Mouse (Mus musculus) bone marrow macrophage, adult 2 months (primary cell): ENCODE measurements around the gene Pla2g12b. TPM values are rescaled to one million over a fixed set of nuclear protein-coding genes. Genes with fewer than 3 reads are reported as not detected.

Experiments
- H3K27ac ChIP-seq: 2 replicates; pipeline ENCODE4 v1.5.1; 2012; ENCODE audit warnings: low read depth, low read length; ENCODE audit not compliant: insufficient read depth
- H3K4me1 ChIP-seq: 2 replicates; pipeline ENCODE4 v1.6.1; 2012; ENCODE audit warnings: low read length; ENCODE audit not compliant: control insufficient read depth, insufficient read depth
- H3K4me3 ChIP-seq: 2 replicates; pipeline ENCODE4 v1.5.1; 2012; ENCODE audit warnings: mild to moderate bottlenecking, low read length, moderate library complexity; ENCODE audit not compliant: insufficient read depth
- CTCF ChIP-seq: IDR thresholded peaks from 2 replicates; pipeline ENCODE4 v1.5.1; 2012; ENCODE audit warnings: low read depth, mild to moderate bottlenecking, low read length, moderate library complexity
- POLR2A ChIP-seq: IDR thresholded peaks from 2 replicates; pipeline ENCODE4 v1.6.1; 2012; ENCODE audit warnings: mild to moderate bottlenecking, low read depth, low read length, borderline replicate concordance
- polyA plus RNA-seq: library from polyadenylated mRNA; stranded (reverse); fragments of >200 nt; gene quantifications from 2 replicates; pipeline ENCODE4 v1.2.4, GENCODE M21; 2012; ENCODE audit not compliant: missing spikeins, insufficient read depth, insufficient read length

The Pla2g12b gene
- polyA plus RNA-seq, 1 experiment = not detected

- Histone ChIP-seq H3K4me1 (no peaks in the 10 kb centered on the region; the same call in 1 of the 2 replicates), H3K4me3 (no peak overlapping the region), H3K27ac (no peak overlapping the region)
- TF ChIP-seq CTCF = no peak
- TF ChIP-seq POLR2A = no peak
These were observed 35.2 kb downstream of the Pla2g12b start for GRCm38 (mm10) chr10:59438651-59439050.

GRCm38 (mm10) chr10:59439508-59439931, 36.1 kb downstream of the Pla2g12b start:
- H3K4me3 ChIP-seq = no peak overlapping the region
- no peaks in the 10 kb centered on the region for H3K4me1 ChIP-seq
- TF ChIP-seq POLR2A (no peak), CTCF (no peak)
- no peak overlapping the region for H3K27ac ChIP-seq

GRCm38 (mm10) chr10:59440177-59440576, 36.7 kb downstream of the Pla2g12b start:
- no peak overlapping the region for H3K4me3 ChIP-seq
- H3K4me1 ChIP-seq = no peaks in the 10 kb centered on the region
- no peak overlapping the region for H3K27ac ChIP-seq
- TF ChIP-seq POLR2A (no peak), CTCF (no peak)

- Histone ChIP-seq H3K4me3 (no peak within 1 kb of the TSS), H3K4me1 (no peaks in the 10 kb centered on the region), H3K27ac (no peak within 1 kb of the TSS)
- TF ChIP-seq POLR2A = no peak
- TF ChIP-seq CTCF = no peak
These were observed 38.3 kb downstream of the Pla2g12b start, which contains the start of gene Oit3 for GRCm38 (mm10) chr10:59441735-59442134. TSS of gene Oit3 (minus strand) at chr10:59441778.

- H3K4me3 ChIP-seq = no peak overlapping the region
- no peak overlapping the region for H3K27ac ChIP-seq
- no peaks in the 10 kb centered on the region for H3K4me1 ChIP-seq
- TF ChIP-seq CTCF = no peak
- TF ChIP-seq POLR2A = no peak
These were observed 39.8 kb downstream of the Pla2g12b start for GRCm38 (mm10) chr10:59443212-59443611.

- TF ChIP-seq POLR2A = no peak
- no peak for TF ChIP-seq CTCF
- Histone ChIP-seq H3K27ac (no peak overlapping the region), H3K4me1 (no peaks in the 10 kb centered on the region)
These were observed 40.6 kb downstream of the Pla2g12b start for GRCm38 (mm10) chr10:59444106-59444505.

GRCm38 (mm10) chr10:59444635-59445034, 41.2 kb downstream of the Pla2g12b start:
- TF ChIP-seq CTCF (no peak), POLR2A (no peak)
- H3K4me1 ChIP-seq = no peaks in the 10 kb centered on the region

More at GRCm38 (mm10) chr10:59444106-59444505, 40.6 kb downstream of the Pla2g12b start:
- no peak overlapping the region for H3K4me3 ChIP-seq

GRCm38 (mm10) chr10:59446911-59447437, 43.5 kb downstream of the Pla2g12b start:
- TF ChIP-seq POLR2A (no peak), CTCF (no peak)
- Histone ChIP-seq H3K27ac (no peak overlapping the region), H3K4me1 (no peaks in the 10 kb centered on the region), H3K4me3 (no peak overlapping the region)

More at GRCm38 (mm10) chr10:59444635-59445034, 41.2 kb downstream of the Pla2g12b start:
- H3K4me3 ChIP-seq = no peak overlapping the region
- H3K27ac ChIP-seq = no peak overlapping the region

GRCm38 (mm10) chr10:59447546-59447945, 44.1 kb downstream of the Pla2g12b start:
- no peak for TF ChIP-seq CTCF
- TF ChIP-seq POLR2A = no peak
- Histone ChIP-seq H3K27ac (no peak overlapping the region), H3K4me1 (no peaks in the 10 kb centered on the region), H3K4me3 (no peak overlapping the region)

- peaks cover 5% of the 10 kb centered on the region for H3K4me1 ChIP-seq
- TF ChIP-seq POLR2A (no peak), CTCF (no peak)
- H3K4me3 ChIP-seq = no peak overlapping the region
- H3K27ac ChIP-seq = no peak overlapping the region
These were observed 48.4 kb downstream of the Pla2g12b start for GRCm38 (mm10) chr10:59451839-59452238.
